Mouse (Mus musculus) heart, postnatal 0 days (tissue): Measurements from ENCODE around the gene Antxr1.

Source experiments
- CTCF ChIP-seq: IDR thresholded peaks from 2 replicates; pipeline ENCODE4 v1.5.1; 2016; ENCODE audit warnings: antibody characterized with exemption, control low read depth, low read depth
- EP300 ChIP-seq: IDR thresholded peaks from 2 replicates; pipeline ENCODE4 v1.6.1; 2016; ENCODE audit warnings: antibody characterized with exemption, low read depth

DNA sequence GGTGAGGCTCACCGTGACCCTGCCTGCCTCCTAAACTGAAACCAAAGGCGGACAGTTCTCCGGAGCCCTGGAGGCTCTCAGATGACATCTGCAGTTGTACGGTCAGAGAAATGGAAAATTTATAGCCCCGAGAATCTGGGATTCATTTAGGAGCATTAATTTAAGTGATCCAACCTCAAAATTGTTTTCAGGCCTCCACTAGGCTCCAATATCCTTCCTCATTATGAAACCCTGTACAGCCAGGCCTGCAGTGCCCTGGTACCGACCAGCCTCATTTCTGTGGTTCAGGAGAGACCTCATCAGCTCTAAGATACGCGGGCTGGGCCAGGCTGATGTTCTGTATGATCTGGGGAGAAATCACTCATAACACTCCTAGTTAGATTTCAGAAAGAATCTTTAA lies 184.2 kb downstream of the Antxr1 start:
- TF ChIP-seq CTCF (no peak), EP300 (no peak)
